Mouse (Mus musculus) neural tube, embryonic 15.5 days (tissue): ENCODE measurements around the gene Palb2. TPM values are rescaled to one million over a fixed set of nuclear protein-coding genes. Genes with fewer than 3 reads are reported as not detected.

Experiments used
- polyA plus RNA-seq: library from polyadenylated mRNA; unstranded; fragments of >200 nt; fragmentation: Nextera tagmentation; extraction: Ambion mirVana; gene quantifications from 2 replicates; pipeline ENCODE4 v1.2.1, GENCODE M21; 2015

Palb2 gene
- polyA plus RNA-seq, 1 experiment from 2014 or later: 4.6 TPM

Other genes starting within 250 kb of the Palb2 start
- 27.6 and 27.8 TPM in 2 replicates for gene Cog7, start 151.3 kb downstream of the Palb2 start, polyA plus RNA-seq
- 53.1 and 58.6 TPM in 2 replicates for gene Gga2, start 111.8 kb downstream of the Palb2 start, polyA plus RNA-seq
- gene Ubfd1, start 65.8 kb downstream of the Palb2 start, polyA plus RNA-seq: 71.5 and 73.3 TPM in 2 replicates
- 9.6 and 11.5 TPM in 2 replicates for gene Ears2, start 65.7 kb downstream of the Palb2 start, polyA plus RNA-seq
- 758 and 808 TPM in 2 replicates for gene Ndufab1, start 31.1 kb downstream of the Palb2 start, polyA plus RNA-seq
- gene Dctn5, start 56 bp upstream of the Palb2 start, polyA plus RNA-seq: 157 TPM in 2 replicates
- gene Plk1, start 26.5 kb upstream of the Palb2 start, polyA plus RNA-seq: 13.7 and 41.9 TPM in 2 replicates
- 1.5 and 2.0 TPM in 2 replicates for gene Ern2, start 53.2 kb upstream of the Palb2 start, polyA plus RNA-seq
- 0.64 and 1.5 TPM in 2 replicates for gene Chp2, start 86.5 kb upstream of the Palb2 start, polyA plus RNA-seq
- gene Prkcb, start 155.8 kb upstream of the Palb2 start, polyA plus RNA-seq: 134 and 150 TPM in 2 replicates